Mouse (Mus musculus) retina, postnatal 1 day (tissue): ENCODE results near the gene Pcgf6.
"Not testable (repeated sequence)": the region's sequence is repeated elsewhere in the genome, so short reads cannot be mapped to it uniquely, and the experiment has no call there.

Experiments
- DNase-seq: peaks from one replicate; pipeline ENCODE4 v3.0.0-alpha.2; 2012

Pcgf6 gene

GRCm38 (mm10) chr19:46996095-46996494, 54.6 kb downstream of the Pcgf6 start:
- DNase-seq = no peak

GRCm38 (mm10) chr19:46992329-46992728, 58.4 kb downstream of the Pcgf6 start:
- DNase-seq = not testable (repeated sequence)

GRCm38 (mm10) chr19:46991145-46991544, 59.6 kb downstream of the Pcgf6 start:
- DNase-seq = peak; percentile 86

GRCm38 (mm10) chr19:46990625-46991024, 60.1 kb downstream of the Pcgf6 start:
- DNase-seq = not testable (repeated sequence)

- DNase-seq = no peak
Measured at GRCm38 (mm10) chr19:46990153-46990518, 60.6 kb downstream of the Pcgf6 start.

- no peak for DNase-seq
Measured at GRCm38 (mm10) chr19:46989479-46990152, 61.1 kb downstream of the Pcgf6 start.

- DNase-seq = no peak
Measured at GRCm38 (mm10) chr19:46988231-46989087, 62.2 kb downstream of the Pcgf6 start.

GRCm38 (mm10) chr19:46987646-46988045, 63.1 kb downstream of the Pcgf6 start:
- no peak for DNase-seq

- DNase-seq = no peak
Measured at GRCm38 (mm10) chr19:46984726-46985622, 65.7 kb downstream of the Pcgf6 start.

- no peak for DNase-seq
Measured at GRCm38 (mm10) chr19:46983966-46984380, 66.7 kb downstream of the Pcgf6 start.
